Mouse (Mus musculus) urinary bladder, postnatal 4 days (tissue): ENCODE data around the gene Aars2.

ENCODE experiments used
- DNase-seq, 2 experiments: peaks; one replicate each; pipeline ENCODE4 v3.0.0; 2021 to 2022; ENCODE audit warnings: low spot score in 2 of 2

Aars2 gene

GRCm38 (mm10) chr17:45542705-45543104 lies 36.1 kb downstream of the Aars2 start:
- no peak for DNase-seq

GRCm38 (mm10) chr17:45543115-45543514 lies 36.5 kb downstream of the Aars2 start:
- DNase-seq: no peak

GRCm38 (mm10) chr17:45544001-45544872 lies 37.6 kb downstream of the Aars2 start:
- no peak for DNase-seq

- no peak for DNase-seq
These were observed 38.2 kb downstream of the Aars2 start for GRCm38 (mm10) chr17:45544873-45545277.

GRCm38 (mm10) chr17:45545278-45545961 lies 38.8 kb downstream of the Aars2 start:
- no peak for DNase-seq

- no peak for DNase-seq
These were observed 40.3 kb downstream of the Aars2 start for GRCm38 (mm10) chr17:45546941-45547340.

GRCm38 (mm10) chr17:45547461-45548190 lies 41.0 kb downstream of the Aars2 start:
- no peak for DNase-seq

GRCm38 (mm10) chr17:45548541-45549512 lies 42.2 kb downstream of the Aars2 start:
- DNase-seq: no peak

GRCm38 (mm10) chr17:45549617-45550181 lies 43.1 kb downstream of the Aars2 start, which contains the start of gene Tmem151b:
Gene Tmem151b, minus strand, starts transcription at chr17:45549677.
- DNase-seq: no peak

GRCm38 (mm10) chr17:45550253-45550652 lies 43.6 kb downstream of the Aars2 start:
- DNase-seq: no peak

GRCm38 (mm10) chr17:45551249-45551796 lies 44.7 kb downstream of the Aars2 start:
- DNase-seq: no peak

GRCm38 (mm10) chr17:45551816-45552451 lies 45.3 kb downstream of the Aars2 start:
- DNase-seq: no peak

- DNase-seq: no peak
These were observed 46.4 kb downstream of the Aars2 start for GRCm38 (mm10) chr17:45553065-45553464.

- DNase-seq: no peak
These were observed 47.8 kb downstream of the Aars2 start for GRCm38 (mm10) chr17:45554420-45554819.

GRCm38 (mm10) chr17:45555452-45556106 lies 48.9 kb downstream of the Aars2 start, which contains the start of gene Nfkbie:
Gene Nfkbie, plus strand, starts transcription at chr17:45555703.
- peak; percentile 88 to 95 for DNase-seq

- no peak for DNase-seq
These were observed 49.5 kb downstream of the Aars2 start for GRCm38 (mm10) chr17:45556107-45556489.

- no peak for DNase-seq
These were observed 50.0 kb downstream of the Aars2 start for GRCm38 (mm10) chr17:45556514-45557245.

- DNase-seq: no peak
These were observed 50.7 kb downstream of the Aars2 start for GRCm38 (mm10) chr17:45557246-45557824.
